Mouse (Mus musculus) retina, embryonic 14.5 days (tissue): Measurements from ENCODE around the gene Papln.

Experiments used
- DNase-seq: peaks from one replicate; pipeline ENCODE4 v3.0.0-alpha.2; 2015; ENCODE audit warnings: low spot score

The Papln gene

DNA sequence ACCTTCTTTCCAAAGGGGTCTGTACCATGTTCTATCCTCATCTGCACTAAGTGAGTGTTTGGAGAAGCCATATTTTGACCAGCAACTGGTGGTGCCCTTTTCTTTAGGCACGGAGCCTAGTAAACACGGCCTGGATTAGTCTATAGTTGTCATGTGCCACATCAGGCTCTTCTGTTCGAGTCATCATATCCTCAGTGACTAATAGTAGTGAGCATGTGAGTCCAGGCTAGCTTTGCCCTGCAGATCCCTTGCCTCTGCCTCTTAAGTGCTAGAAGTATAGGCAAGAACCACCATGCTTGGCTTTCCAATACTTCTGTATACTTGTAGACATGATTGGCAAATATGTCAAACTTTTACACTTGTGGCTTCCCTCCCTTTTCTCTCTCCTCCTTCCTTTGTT lies 70.5 kb downstream of the Papln start:
- no peak for DNase-seq

GRCm38 (mm10) chr12:83841409-83842190 lies 78.2 kb downstream of the Papln start:
- no peak for DNase-seq
